Mouse (Mus musculus) small intestine, adult 2 months (tissue): ENCODE measurements around the gene Dbil5. TPM values are rescaled to one million over a fixed set of nuclear protein-coding genes. Genes with fewer than 3 reads are reported as not detected.

Source experiments
- H3K27ac ChIP-seq: fragments of 200-500 bp; 2 replicates; pipeline ENCODE4 v1.5.1; 2012; ENCODE audit warnings: low read depth, low read length, control low read depth, inconsistent platforms; ENCODE audit not compliant: insufficient read depth
- H3K27me3 ChIP-seq: fragments of 200-500 bp; 2 replicates; pipeline ENCODE4 v1.6.1; 2012; ENCODE audit warnings: mild to moderate bottlenecking, moderate library complexity, low read length, inconsistent platforms; ENCODE audit not compliant: control insufficient read depth, insufficient read depth
- H3K36me3 ChIP-seq: fragments of 200-500 bp; 2 replicates; pipeline ENCODE4 v1.6.1; 2012; ENCODE audit warnings: mild to moderate bottlenecking, low read length, control low read depth, inconsistent platforms; ENCODE audit not compliant: control insufficient read depth, insufficient read depth
- H3K4me1 ChIP-seq: fragments of 200-500 bp; 2 replicates; pipeline ENCODE4 v1.6.1; 2012; ENCODE audit warnings: low read length, inconsistent platforms, mixed read lengths; ENCODE audit not compliant: control insufficient read depth, insufficient read depth, insufficient read length
- H3K4me3 ChIP-seq: fragments of 200-500 bp; 2 replicates; pipeline ENCODE4 v1.5.1; 2012; ENCODE audit warnings: low read depth, mild to moderate bottlenecking, control low read depth, inconsistent platforms, low read length, moderate library complexity
- CTCF ChIP-seq: fragments of 200-500 bp; IDR thresholded peaks from 2 replicates; pipeline ENCODE4 v1.5.1; 2012; ENCODE audit warnings: low read depth, mild to moderate bottlenecking, control low read depth, inconsistent platforms, low read length, moderate library complexity, mixed read lengths; ENCODE audit not compliant: insufficient replicate concordance, insufficient read length; ENCODE audit errors: extremely low read depth
- POLR2A ChIP-seq: fragments of 200-500 bp; IDR thresholded peaks from 2 replicates; pipeline ENCODE4 v1.6.1; 2012; ENCODE audit warnings: low read depth, mild to moderate bottlenecking, control low read depth, inconsistent platforms, low read length, moderate library complexity
- WGBS: fragments of 180-500 bp; shearing (Covaris S2); methylation state at CpG from one replicate; pipeline ENCODE4 v1.1.7; 2018; 5-methylcytosine and 5-hydroxymethylcytosine counted together
- polyA plus RNA-seq: library from polyadenylated mRNA; depleted of rRNA; stranded (reverse); fragments of >200 nt; gene quantifications from 2 replicates; pipeline ENCODE4 v1.2.3, GENCODE M21; 2012; rRNA removed

Dbil5 gene
- polyA plus RNA-seq: not detected in 2 replicates

DNA sequence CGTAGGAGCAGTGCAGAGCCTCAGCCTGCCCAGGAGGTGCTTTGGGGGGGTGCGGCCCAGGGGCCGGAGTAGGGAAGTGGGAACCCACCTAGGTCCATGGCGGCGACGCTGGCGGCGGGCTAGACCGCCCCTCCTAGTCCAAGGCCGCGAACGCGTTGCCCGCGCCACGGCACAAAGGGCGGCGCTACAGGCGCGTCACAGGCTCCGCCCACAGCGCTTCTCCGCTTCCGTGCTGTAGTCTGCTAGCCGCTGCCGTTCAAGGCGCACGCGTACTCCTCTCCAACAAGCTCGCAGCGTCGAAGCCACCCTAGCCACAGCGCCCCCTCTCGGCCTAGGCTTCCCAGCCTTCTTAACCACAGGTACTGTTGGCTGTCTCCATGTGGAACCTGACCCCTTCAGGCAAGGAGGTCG is at the start of gene Dbil5, which contains the start of gene Gemin4:
Gene Dbil5 (plus strand): TSS at position 219 of the 411 bp plus-strand sequence.
Gene Gemin4 (minus strand): TSS at position 275 of the 411 bp plus-strand sequence.
- H3K27me3 ChIP-seq: no peaks in the 10 kb centered on the region
- H3K4me1 ChIP-seq: no peaks in the 10 kb centered on the region
- TF ChIP-seq POLR2A: peak; percentile 60
- peak; percentile 97 for TF ChIP-seq CTCF
- WGBS: under 1% methylated on average over 35 of the region's 35 CpGs
- peak within 1 kb of the TSS; percentile 52 for H3K27ac ChIP-seq
- peaks cover 13% of the 10 kb centered on the region for H3K36me3 ChIP-seq
- peak within 1 kb of the TSS; percentile 85 for H3K4me3 ChIP-seq

DNA sequence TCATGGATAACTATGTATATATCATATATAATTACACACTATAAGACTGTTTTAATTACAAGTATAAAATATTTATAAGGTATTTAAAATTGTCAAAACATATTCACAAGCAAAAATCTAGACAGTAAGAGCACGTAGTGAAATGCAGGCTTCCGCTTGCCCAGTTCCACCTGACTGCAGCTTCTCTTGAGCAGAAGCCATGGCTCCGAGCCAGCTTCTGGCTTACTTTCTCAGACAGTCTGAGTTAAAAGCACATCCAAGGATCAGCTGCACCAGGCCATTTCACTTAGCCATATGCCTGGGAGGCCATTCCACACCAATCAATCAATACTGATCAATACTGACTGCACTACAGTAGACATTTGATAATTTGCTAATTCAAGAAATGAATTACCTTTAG is 48.4 kb upstream of the Dbil5 start:
- 78% methylated on average over 3 of the region's 3 CpGs for WGBS
- Histone ChIP-seq H3K27ac (no peak overlapping the region), H3K4me1 (no peaks in the 10 kb centered on the region), H3K4me3 (no peak overlapping the region), H3K27me3 (no peaks in the 10 kb centered on the region), H3K36me3 (peaks cover 9% of the 10 kb centered on the region)
- no peak for TF ChIP-seq CTCF
- TF ChIP-seq POLR2A: no peak

DNA sequence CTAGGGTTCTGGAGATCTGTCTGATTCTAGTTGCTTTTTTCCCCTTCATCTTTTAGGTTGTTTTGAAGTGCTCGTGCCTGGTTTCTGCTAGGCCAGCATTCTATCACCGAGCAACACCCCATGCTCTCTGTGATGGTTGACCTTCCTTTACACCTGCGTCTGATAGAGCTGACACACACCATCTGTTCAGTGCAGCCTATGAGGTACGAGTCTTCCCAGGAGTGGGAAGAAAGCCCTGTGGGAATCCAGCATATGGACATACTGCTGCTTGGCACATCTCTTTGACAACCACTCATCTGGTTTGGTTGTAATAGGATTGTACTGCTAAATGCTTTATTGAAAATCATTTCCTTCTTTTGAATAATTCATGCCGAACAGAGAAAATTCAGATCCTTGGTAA is 47.2 kb upstream of the Dbil5 start:
- peaks cover 9% of the 10 kb centered on the region for H3K36me3 ChIP-seq
- no peak overlapping the region for H3K27ac ChIP-seq
- WGBS: 79% methylated on average over 5 of the region's 5 CpGs
- no peaks in the 10 kb centered on the region for H3K4me1 ChIP-seq
- no peak for TF ChIP-seq CTCF
- H3K27me3 ChIP-seq: no peaks in the 10 kb centered on the region
- no peak overlapping the region for H3K4me3 ChIP-seq

DNA sequence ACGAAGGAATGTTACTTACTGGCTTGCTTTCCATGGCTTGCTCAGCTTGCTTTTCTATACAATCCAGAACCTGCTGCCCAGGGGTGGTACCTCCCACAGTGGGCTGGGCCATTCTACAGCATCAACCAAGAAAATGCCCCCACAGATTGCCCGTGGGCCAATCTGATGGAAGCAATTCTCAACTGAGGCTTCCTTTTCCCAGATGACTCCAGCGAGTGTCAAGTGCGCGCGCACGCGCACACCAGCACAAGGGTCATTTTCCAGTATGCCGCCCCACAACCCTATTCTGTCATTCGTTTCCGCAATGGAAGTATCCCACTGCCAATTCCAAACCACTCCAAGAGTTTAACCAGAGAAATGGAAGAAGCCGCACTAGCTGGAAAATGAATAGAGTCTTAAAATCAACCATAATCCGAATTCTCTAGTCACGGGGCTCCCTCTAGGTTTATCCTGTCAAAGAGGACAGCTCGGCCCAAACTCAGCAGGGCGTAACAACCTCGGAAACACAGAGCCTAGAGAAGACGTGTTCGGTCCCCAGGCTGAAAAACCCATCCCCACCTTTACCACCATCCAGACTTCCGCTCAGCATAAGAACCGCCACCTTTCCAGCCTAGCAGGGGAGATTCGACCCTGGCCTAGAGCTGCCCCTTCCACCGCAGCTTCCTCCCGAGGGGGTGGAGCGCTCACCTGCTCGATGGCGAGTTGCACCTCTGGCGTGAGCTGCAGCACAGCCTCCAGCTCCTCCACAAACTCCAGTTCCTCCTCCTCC is 38.5 kb upstream of the Dbil5 start:
- H3K4me3 ChIP-seq: peak overlapping the region; percentile 77
- peaks cover 9% of the 10 kb centered on the region for H3K36me3 ChIP-seq
- H3K4me1 ChIP-seq: 0 out of 2 replicates have a peak, but pooled peaks cover 2% of the 10 kb centered on the region
- no peak for TF ChIP-seq CTCF
- no peak for TF ChIP-seq POLR2A
- under 1% methylated on average over 28 of the region's 28 CpGs for WGBS
- no peaks in the 10 kb centered on the region for H3K27me3 ChIP-seq
- H3K27ac ChIP-seq: peak overlapping the region; percentile 66

DNA sequence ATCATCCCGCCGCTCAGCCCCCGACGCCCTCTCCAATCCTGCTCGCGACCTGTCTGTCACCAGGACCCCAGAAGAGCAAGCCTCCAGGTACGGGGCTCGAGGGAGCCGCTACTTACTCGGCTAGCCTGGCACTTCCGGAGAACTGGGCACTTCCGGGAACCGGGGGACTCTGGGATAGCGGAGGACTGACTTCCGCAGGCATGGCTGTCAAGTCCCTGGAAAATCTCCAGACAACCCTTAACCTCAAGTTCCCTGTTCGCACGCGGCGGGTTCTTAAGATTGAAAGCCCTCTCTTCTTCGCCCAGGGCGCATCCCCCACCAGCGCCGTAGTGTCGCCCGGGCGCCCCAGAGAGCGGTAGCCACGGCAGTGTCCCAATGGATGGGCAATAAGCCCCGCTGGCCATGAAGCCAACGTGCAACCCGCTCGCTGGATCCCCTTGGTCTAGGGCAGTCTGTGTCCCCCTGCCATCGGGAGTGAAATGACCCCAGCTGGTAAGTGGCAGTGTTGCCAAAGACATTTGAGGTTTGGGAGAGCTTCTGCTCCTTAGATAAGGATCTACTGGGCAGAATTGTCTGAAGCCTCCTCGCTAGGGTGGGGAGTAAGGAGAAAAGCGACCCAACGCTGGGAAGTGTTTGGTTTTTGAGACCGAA is 37.8 kb upstream of the Dbil5 start, which contains the start of the genes Vps53 and Fam57a:
Gene Vps53 (minus strand): TSS at position 153 of the 651 bp plus-strand sequence.
Gene Fam57a (plus strand): TSS at position 177 of the 651 bp plus-strand sequence.
- under 1% methylated on average over 37 of the region's 37 CpGs for WGBS
- TF ChIP-seq POLR2A: peak; percentile 73; the same call in 1 of the 2 replicates
- TF ChIP-seq CTCF: no peak
- Histone ChIP-seq H3K27ac (peak within 1 kb of the TSS; percentile 66), H3K4me1 (0 out of 2 replicates have a peak, but pooled peaks cover 2% of the 10 kb centered on the region), H3K27me3 (no peaks in the 10 kb centered on the region), H3K4me3 (peak within 1 kb of the TSS; percentile 77), H3K36me3 (0 out of 2 replicates have a peak, but pooled peaks cover 6% of the 10 kb centered on the region)

DNA sequence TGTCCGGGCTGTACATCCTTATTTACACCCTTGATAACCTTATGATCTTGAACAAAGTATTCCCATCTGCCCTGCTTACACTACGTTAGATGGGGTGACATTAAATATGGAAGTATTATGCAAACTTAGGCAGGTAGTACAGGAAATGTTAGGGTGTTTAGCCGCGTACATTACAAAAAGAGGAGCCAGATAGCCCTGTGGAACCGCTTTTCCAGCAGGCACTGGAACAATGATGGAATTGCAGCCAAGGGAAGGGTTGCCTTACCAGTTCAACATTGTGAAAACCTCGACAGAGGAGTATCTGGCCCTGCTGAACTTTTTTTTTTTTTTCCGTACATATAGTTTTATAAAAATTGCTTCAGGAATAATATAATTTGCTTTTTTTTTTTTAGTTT is 37.3 kb upstream of the Dbil5 start:
- peak overlapping the region; percentile 77 for H3K4me3 ChIP-seq
- no peaks in the 10 kb centered on the region for H3K27me3 ChIP-seq
- H3K27ac ChIP-seq: no peak overlapping the region
- 10% methylated on average over 7 of the region's 7 CpGs for WGBS
- H3K4me1 ChIP-seq: 0 out of 2 replicates have a peak, but pooled peaks cover 2% of the 10 kb centered on the region
- H3K36me3 ChIP-seq: 0 out of 2 replicates have a peak, but pooled peaks cover 6% of the 10 kb centered on the region
- TF ChIP-seq CTCF: no peak
- no peak for TF ChIP-seq POLR2A

DNA sequence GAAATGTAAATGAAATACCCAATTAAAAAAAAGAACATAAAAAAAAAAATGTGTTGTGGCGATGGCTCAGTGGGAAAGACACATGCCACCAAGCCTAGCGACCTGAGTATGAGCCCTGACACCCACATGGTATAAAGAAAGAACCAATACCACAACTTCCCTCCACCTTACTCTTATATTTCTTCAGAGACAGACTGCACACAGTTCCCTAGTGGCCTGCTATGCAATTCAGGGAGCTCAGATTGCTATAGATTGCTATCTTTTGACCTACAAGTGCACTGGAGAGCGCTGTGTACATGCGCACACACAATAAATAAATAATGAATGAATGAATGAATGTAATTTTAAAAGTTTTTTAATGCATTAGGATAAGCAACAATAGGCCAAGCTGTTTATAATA is 33.7 kb upstream of the Dbil5 start:
- TF ChIP-seq CTCF (no peak), POLR2A (no peak)
- Histone ChIP-seq H3K4me1 (no peaks in the 10 kb centered on the region), H3K36me3 (0 out of 2 replicates have a peak, but pooled peaks cover 2% of the 10 kb centered on the region), H3K27me3 (no peaks in the 10 kb centered on the region), H3K27ac (no peak overlapping the region), H3K4me3 (no peak overlapping the region)
- WGBS: 90% methylated on average over 4 of the region's 4 CpGs
